Mouse (Mus musculus) olfactory bulb, adult 2 months (tissue): Measurements from ENCODE around the gene Jtb.

Experiments used
- CTCF ChIP-seq: fragments of 200-500 bp; IDR thresholded peaks from 2 replicates; pipeline ENCODE4 v1.5.1; 2012; ENCODE audit warnings: low read depth, mild to moderate bottlenecking, low read length, moderate library complexity; ENCODE audit not compliant: insufficient read depth
- POLR2A ChIP-seq: fragments of 200-500 bp; IDR thresholded peaks from 2 replicates; pipeline ENCODE4 v1.6.1; 2012; ENCODE audit warnings: mild to moderate bottlenecking, low read depth, low read length, moderate library complexity; ENCODE audit not compliant: insufficient read depth

GRCm38 (mm10) chr3:90247960-90248745, 16.8 kb downstream of the Jtb start, which contains the start of gene Slc39a1:
- TF ChIP-seq CTCF (no peak), POLR2A (peak; percentile 51)
